Mouse (Mus musculus): ENCODE data around the gene Noc4l. TPM values are rescaled to one million over a fixed set of nuclear protein-coding genes. Genes with fewer than 3 reads are reported as not detected.

Noc4l gene
- polyA plus RNA-seq, 1 experiment from 2014 or later, result 55.9 TPM

GRCm38 (mm10) chr5:110608336-110608735 is 44.9 kb downstream of the Noc4l start:
- H3K4me1 ChIP-seq, result peaks cover 4% of the 10 kb centered on the region; the same call in 1 of the 2 replicates
- 79% methylated on average over 6 of the region's 6 CpGs for WGBS
- no peaks in the 10 kb centered on the region; the same call in 1 of the 2 replicates for H3K27me3 ChIP-seq
- no peak for ATAC-seq (ENCODE audit: low FRiP score, low read depth)
- H3K4me3 ChIP-seq, result no peak overlapping the region
- no peak overlapping the region for H3K9ac ChIP-seq (replicated peaks)
- H3K9me3 ChIP-seq, result no peaks in the 10 kb centered on the region
- no peak overlapping the region for H3K4me2 ChIP-seq (replicated peaks)
- H3K36me3 ChIP-seq, result no peaks in the 10 kb centered on the region
- no peak overlapping the region for H3K27ac ChIP-seq (replicated peaks)

- 78% methylated on average over 3 of the region's 3 CpGs for WGBS
- no peak overlapping the region for H3K9ac ChIP-seq (replicated peaks)
- no peaks in the 10 kb centered on the region for H3K36me3 ChIP-seq
- H3K9me3 ChIP-seq, result no peaks in the 10 kb centered on the region
- no peak for ATAC-seq (ENCODE audit: low FRiP score, low read depth)
- peaks cover 4% of the 10 kb centered on the region; the same call in 1 of the 2 replicates for H3K4me1 ChIP-seq
- no peak overlapping the region for H3K27ac ChIP-seq (replicated peaks)
- no peak overlapping the region for H3K4me3 ChIP-seq
- H3K27me3 ChIP-seq, result no peaks in the 10 kb centered on the region; the same call in 1 of the 2 replicates
- H3K4me2 ChIP-seq (replicated peaks), result no peak overlapping the region
These were observed 45.5 kb downstream of the Noc4l start for GRCm38 (mm10) chr5:110607767-110608166.

DNA sequence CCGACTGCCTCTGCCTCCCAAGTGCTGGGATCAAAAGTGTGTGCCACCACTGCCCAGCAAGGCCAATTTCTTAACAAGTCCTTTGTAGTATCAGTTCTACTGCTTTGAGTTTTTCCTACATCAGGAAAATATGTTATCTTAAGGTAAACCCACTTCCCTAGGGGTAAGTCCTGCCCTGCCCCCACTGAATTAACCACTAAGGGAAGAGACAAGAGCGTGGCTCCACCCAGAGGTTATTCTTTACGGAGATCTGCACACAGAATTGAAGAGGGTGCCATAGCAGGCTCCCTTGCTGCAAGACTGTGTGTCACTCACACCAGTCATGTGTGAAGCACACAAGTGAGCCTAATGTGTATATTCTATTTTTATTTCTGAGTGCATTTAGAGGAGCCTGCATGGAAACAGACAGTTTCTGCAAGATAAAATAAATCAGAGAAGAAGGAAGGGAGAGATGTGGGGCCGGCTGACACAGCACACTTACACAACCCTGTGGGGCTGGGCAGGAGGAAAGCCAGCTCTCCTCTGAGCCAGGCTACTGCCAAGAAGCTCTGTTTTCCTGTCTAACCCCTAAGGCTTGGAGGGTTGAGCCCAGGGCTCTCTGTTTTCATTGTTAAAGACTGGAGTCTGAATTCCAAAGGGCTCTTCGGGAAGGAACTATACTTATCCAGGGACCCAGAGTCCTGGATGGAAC is 47.5 kb downstream of the Noc4l start:
- Histone ChIP-seq H3K9me3 (no peaks in the 10 kb centered on the region), H3K27me3 (no peaks in the 10 kb centered on the region; the same call in 1 of the 2 replicates), H3K4me3 (no peak overlapping the region), H3K36me3 (no peaks in the 10 kb centered on the region), H3K9ac (replicated peaks) (no peak overlapping the region), H3K4me2 (replicated peaks) (no peak overlapping the region), H3K27ac (replicated peaks) (no peak overlapping the region), H3K4me1 (peaks cover 4% of the 10 kb centered on the region; the same call in 1 of the 2 replicates)
- 60% methylated on average over 5 of the region's 5 CpGs for WGBS
- no peak for ATAC-seq (ENCODE audit: low FRiP score, low read depth)

DNA sequence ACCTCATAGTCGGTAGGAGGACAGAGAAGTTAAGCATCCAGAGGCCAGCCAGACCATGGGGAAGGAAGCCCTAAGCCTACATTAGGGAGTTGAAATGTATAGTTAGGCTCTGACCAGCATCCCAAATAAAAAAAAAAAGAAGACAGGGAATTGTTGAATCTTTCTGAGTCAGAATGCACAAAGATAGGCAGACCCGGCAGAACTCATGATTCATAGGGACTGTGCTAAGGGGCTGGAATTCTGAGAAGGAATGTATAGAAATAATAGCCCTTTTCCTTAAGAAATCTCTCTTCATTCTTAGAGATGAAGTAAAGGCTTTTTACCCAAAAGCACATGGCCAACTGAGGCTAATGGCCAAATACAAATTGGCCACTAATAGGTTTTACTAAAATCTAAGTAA is 48.9 kb downstream of the Noc4l start:
- H3K27me3 ChIP-seq, result no peaks in the 10 kb centered on the region; the same call in 1 of the 2 replicates
- no peaks in the 10 kb centered on the region for H3K9me3 ChIP-seq
- H3K4me3 ChIP-seq, result no peak overlapping the region
- 86% methylated on average over 2 of the region's 2 CpGs for WGBS
- no peak overlapping the region for H3K27ac ChIP-seq (replicated peaks)
- H3K36me3 ChIP-seq, result no peaks in the 10 kb centered on the region
- H3K9ac ChIP-seq (replicated peaks), result no peak overlapping the region
- peaks cover 4% of the 10 kb centered on the region; the same call in 1 of the 2 replicates for H3K4me1 ChIP-seq
- ATAC-seq (ENCODE audit: low FRiP score, low read depth), result no peak
- no peak overlapping the region for H3K4me2 ChIP-seq (replicated peaks)

DNA sequence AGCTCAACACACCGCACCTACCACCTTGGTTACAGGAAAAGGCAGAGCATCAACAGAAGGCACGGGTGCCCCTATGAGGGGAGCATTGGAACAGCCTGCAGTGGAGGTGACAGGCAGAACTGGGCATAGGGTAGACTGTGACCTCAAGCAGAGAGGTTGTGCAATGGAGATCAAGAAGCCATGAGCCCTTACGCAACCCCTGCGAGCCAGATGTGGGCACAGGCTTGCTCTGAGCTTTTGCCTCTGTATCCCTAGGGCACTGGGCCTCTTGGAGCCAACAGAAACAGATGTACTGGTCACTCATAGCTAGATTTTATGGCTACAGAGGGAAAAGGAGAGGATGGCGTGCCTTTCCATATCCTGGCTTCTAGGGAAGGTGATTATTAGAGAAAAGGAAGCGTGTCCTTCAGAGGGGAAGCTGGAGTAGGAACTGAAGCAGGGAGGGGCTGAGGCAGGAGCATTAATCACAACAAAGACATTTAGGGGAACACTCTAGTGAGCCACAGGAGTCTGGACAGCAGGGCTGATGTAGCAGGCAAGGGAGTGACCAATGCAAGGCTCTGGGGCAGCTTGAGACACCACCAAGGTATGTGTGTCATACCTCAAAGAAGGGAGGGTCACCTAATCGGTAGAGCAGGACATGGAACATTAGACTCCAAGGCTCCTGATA is 50.1 kb downstream of the Noc4l start:
- Histone ChIP-seq H3K9ac (replicated peaks) (no peak overlapping the region), H3K36me3 (no peaks in the 10 kb centered on the region), H3K4me3 (no peak overlapping the region), H3K27me3 (no peaks in the 10 kb centered on the region; the same call in 1 of the 2 replicates), H3K27ac (replicated peaks) (no peak overlapping the region), H3K4me1 (no peaks in the 10 kb centered on the region), H3K9me3 (no peaks in the 10 kb centered on the region), H3K4me2 (replicated peaks) (no peak overlapping the region)
- 89% methylated on average over 7 of the region's 7 CpGs for WGBS
- no peak for ATAC-seq (ENCODE audit: low FRiP score, low read depth)

Small RNA genes lying within 50 kb of the gene (microRNA-seq; reads per million reads assigned to microRNA genes)
- gene Mir7026, result 3.9 reads per million, percentile 15 among the genes with 10 or more reads in this experiment

Other genes starting within 250 kb of the Noc4l start
- gene Fbrsl1, start 204.9 kb downstream of the Noc4l start, polyA plus RNA-seq (2016; fragmentation: Nextera tagmentation; extraction: Ambion mirVana), result 23.8 and 24.0 TPM in 2 replicates
- gene Galnt9, start 109.1 kb downstream of the Noc4l start, polyA plus RNA-seq (2016; fragmentation: Nextera tagmentation; extraction: Ambion mirVana), result 8.4 and 10.9 TPM in 2 replicates
- 35.5 and 37.6 TPM in 2 replicates for gene Ddx51, start within 50 bp of the Noc4l start, polyA plus RNA-seq (2016; fragmentation: Nextera tagmentation; extraction: Ambion mirVana)
- 61.7 and 67.4 TPM in 2 replicates for gene Ep400, start 117.3 kb upstream of the Noc4l start, polyA plus RNA-seq (2016; fragmentation: Nextera tagmentation; extraction: Ambion mirVana)
- gene Pus1, start 127.2 kb upstream of the Noc4l start, polyA plus RNA-seq (2016; fragmentation: Nextera tagmentation; extraction: Ambion mirVana), result 26.8 and 27.9 TPM in 2 replicates
- 36.5 and 37.5 TPM in 2 replicates for gene Ulk1, start 156.7 kb upstream of the Noc4l start, polyA plus RNA-seq (2016; fragmentation: Nextera tagmentation; extraction: Ambion mirVana)
- gene Hscb, start 186.4 kb upstream of the Noc4l start, polyA plus RNA-seq (2016; fragmentation: Nextera tagmentation; extraction: Ambion mirVana), result 20.5 and 21.6 TPM in 2 replicates
- 24.2 and 28.7 TPM in 2 replicates for gene Chek2, start 186.6 kb upstream of the Noc4l start, polyA plus RNA-seq (2016; fragmentation: Nextera tagmentation; extraction: Ambion mirVana)
- gene Ttc28, start 226.4 kb upstream of the Noc4l start, polyA plus RNA-seq (2016; fragmentation: Nextera tagmentation; extraction: Ambion mirVana), result 24.7 and 24.8 TPM in 2 replicates

Measured in midbrain, embryonic 12.5 days (tissue).